Mouse (Mus musculus) CD4-positive, CD25-positive, alpha-beta regulatory T cell, adult 4 months (primary cell): ENCODE results near the gene Apobec2. TPM values are rescaled to one million over a fixed set of nuclear protein-coding genes. Genes with fewer than 3 reads are reported as not detected.

Source experiments
- ATAC-seq: one replicate; pipeline ENCODE4 v1.8.0; 2017
- polyA plus RNA-seq, 2 experiments: library from polyadenylated mRNA; unstranded; fragments of 100-300 nt; shearing (Covaris generic); gene quantifications; one replicate each; pipeline ENCODE4 v1.2.1; 2017

Apobec2 gene
- polyA plus RNA-seq, 2 experiments from 2014 or later: 1.2 to 1.8 TPM

DNA sequence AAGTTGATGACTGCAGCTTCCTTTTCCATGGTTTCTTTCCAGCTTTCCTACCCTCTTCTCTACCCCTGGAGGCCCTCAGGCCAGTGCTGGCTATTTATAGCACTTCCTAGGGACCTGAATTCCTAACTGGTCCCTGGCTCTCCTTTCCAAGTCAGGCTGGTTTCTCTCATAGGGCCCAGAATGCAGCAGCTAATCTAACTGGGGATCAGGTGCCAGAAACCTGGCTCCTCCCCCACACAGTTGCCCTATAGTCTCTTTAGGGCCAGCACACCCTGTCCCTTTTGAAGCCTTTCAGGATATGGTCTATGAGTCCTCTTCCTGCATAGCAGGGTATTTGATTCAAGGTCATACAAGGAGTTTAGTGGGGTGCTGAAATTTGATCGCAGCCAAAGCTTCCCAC is 3.8 kb upstream of the Apobec2 start:
- no peak for ATAC-seq

DNA sequence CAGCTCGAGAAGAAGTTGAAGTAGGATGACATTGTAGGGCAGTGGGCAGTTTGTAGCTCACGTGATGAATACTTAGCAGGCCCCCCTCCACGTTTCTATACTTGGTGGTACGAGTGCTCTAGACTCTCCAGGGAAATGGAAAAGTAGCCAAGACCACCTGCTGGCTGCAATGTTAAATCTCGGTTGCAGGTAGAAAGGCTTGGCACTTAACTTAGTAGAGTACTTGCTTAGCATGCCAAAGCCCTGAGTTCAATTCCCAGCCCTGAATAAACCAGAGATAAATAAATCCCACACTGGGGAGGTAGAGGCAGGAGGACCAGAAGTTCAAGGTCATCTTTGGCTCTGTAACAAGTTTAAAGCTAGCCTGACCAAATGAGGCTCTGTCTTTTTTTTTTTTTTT is 1.7 kb upstream of the Apobec2 start:
- no peak for ATAC-seq

DNA sequence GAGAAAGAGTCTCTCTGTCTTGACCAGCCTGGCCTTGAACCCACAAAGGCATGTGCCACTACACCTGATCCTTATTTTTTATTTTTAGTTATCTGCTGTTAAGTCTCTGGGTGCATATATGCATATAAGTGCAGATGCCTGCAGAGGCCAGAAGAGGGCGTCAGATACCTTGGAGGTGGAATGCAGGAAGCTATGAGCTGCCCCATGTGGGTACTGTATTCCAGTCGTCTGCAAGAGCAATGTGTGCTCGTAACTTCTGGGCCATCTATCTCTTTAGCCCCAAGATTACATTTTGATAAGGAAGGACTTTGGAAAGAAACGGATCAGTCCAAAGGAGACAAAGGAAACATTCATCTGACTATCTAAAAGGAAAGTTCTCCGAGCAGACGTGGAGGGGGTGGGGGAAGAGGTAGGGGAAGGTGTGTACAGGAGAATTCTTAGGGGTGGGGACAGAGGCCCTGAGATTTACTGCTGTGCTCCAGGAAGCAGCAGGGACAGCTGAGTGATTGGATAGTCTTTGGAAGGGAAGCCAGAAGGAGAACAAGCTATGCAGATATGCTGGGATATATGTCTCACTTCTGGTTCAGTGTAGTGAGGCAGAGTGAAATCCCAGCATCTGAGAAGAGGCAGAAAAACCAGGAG is 1.1 kb upstream of the Apobec2 start:
- no peak for ATAC-seq

DNA sequence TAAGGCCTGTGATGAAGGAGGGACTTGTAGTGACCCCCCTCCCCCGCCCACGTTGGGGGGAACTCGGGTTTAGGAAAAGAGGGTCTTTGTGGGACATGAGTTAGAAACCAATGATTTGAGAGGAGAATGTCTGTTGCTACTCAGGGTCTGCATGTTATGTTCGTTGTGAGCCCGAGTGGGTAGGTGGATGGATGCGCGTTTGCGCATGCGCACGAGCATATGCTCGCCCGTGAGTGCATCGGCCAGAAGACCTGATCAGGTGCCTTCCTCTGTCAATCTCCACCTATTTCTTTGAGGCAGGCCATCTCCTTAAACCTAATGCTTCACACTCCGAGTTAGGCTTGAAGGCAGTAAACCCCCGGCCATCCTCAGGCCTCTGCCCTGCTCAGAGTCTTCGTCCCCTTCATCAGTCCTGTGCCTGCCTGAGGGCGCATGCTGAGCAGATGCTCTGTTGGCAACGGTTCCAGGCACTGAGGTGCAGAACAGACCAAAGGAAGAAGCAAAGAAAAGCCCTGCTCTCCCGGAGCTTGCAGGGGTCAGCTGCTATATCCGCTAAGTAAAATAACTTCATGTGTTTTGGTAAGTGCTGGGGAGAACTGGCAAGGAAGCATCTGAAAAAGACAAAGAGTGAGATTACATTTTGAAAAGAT is 401 bp upstream of the Apobec2 start:
- ATAC-seq: no peak

DNA sequence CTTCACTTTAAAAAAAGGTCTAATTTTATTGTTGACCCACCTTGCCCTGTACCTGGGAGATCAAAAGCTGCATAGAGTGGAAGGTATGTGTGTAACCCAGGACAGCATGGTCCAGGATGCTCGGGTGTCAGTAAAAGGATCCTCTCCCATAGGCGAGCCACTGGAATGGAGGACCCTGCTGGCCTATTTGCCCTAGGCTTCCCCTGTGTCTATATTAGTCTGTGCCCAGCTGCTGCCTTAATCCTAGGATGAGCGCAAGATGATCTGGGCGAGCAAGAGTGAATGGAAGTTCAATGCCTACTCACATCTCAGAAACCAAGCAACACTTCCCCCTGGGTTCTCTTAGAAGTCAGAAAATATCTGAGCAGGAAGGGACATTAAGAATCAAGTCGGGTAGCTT is 1.7 kb downstream of the Apobec2 start:
- no peak for ATAC-seq

DNA sequence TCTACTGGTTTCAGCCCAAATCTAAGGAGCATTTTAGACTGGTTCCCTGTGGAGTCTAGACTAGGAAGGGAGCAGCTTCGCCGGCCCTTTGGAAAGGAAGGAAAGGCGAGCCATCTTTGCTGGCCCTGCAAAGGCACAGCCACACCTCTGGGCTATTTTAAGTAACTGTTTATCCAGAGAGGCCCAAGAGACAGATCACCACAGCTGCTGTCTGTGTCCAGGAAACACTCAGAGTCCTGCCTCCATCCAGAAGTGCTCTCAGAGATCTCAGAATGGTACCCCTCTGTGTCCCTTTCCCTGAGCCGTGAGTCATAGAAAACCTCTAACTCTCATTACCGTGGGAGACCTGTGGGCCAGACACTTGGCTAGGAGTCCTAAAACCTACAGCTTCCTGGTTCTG is 2.3 kb downstream of the Apobec2 start:
- no peak for ATAC-seq

DNA sequence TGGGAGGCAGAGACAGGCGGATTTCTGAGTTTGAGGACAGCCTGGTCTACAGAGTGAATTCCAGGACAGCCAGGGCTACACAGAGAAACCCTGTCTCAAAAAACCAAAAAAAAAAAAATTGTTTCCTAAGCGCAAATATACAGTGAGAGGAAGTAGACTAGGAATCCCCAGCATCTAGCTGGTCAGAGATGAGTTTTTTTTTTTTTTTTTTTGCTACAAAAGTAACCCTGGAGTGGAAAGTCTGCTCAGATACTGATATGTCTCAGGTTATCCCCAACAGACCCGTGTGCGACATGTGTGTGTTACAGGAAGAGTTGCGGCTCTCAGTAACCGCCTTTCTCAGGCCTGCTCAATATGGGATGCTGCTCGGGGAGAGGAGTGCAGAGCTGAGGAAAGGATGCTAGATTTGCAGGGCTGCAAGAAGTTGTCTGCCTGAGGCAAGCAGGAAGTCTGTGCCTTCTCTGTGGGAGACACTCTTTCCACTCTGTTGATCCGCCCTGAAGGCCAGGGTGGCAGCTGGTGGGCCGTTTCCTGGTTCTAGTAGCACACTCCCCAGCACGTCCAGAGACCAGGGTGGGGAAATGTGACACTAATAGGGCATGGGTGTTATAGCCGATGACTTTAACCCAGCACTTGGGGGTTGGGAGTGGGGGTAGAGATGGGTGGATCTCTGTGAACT is 4.7 kb downstream of the Apobec2 start:
- ATAC-seq: peak; percentile 60

DNA sequence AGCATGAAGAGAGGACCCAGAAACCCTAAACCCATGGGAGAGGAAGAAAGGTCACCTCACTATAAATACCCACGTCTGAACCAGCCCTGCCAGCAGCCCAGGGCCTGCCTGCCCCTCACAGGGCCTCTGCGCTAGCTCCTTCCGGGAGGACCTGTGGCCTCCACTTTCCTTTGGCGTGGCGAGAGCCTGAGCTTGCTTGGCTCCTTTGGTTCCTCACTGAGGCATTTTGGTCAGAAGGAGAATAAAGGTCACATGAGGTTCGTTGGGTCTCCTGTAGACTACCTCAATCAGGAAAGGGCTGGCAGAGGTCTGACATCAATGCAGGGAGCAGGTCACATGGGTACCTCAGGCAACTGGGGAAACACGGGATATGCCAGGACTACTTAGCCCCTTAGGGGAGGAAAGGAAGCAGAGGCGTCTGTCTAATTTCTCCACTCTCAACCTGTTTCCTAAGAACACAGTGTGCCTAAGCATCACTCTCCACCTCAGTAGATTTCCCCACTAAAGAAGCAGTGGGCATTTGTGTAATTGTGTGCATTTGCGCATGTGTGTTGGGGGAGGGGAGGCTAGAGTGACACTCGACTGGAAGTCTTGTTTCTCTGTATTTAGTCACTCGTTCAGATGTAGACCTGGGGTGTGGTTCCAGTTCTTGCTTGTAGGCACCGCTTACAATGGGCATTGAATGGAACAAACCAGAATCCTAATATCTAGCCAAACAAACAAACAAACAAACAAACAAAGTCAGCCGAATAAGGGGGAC is 5.6 kb downstream of the Apobec2 start:
- ATAC-seq: peak; percentile 40

DNA sequence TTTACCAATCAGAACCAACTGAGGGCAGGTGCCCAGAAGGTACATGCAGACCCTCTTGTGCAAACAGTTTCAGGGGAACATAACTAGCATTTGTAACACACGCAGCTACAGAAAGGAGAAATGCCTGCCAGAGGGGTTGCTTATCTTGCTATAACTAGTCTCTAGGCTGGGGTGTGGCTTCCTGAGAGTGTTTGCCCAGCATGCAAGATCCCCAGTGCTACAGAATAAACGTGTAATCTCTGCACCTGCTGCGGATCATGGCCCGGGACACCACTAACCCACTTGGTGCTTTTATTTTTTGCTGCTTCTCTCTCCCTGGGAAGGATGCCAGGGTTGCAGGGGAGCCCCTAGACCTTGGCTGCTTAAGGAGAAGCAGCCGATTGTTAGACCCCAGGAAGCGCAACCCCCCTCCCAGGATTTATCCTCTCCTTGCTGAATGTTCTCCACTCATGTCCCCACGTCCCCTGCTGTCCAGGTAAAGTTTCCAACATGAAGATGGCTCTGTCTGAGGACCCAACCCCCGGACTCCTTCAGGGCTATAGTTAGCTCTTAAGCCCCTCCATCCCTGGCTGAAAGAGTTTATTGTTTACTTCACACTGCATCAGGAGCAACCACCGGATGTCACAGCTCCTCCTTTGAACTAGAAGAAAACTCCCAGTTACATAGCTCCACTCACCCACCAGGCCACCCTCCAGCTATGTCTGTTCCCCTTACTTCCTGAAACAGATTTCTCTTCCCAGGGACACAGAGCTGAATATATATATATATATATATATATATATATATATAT is 6.7 kb downstream of the Apobec2 start:
- ATAC-seq: peak; percentile 35

DNA sequence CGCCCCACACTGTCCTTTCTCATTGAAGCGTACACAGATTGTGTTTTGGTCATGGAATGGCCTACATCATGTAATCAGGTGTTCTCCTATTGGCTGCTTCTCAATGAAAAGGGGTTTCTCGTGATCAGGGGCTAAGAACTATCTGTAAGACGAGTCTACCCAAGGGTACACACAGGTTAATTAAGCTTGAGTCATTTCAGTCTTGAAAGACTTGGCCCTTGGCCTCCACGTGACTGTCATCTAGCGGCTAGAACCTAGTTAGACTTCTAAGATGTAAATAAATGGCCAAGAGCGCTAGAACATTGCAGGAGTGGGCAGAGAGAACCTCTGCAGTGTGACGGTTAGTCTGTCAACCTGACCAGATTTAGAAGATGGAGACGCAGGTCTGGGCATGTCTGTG is 8.5 kb downstream of the Apobec2 start:
- ATAC-seq: no peak

DNA sequence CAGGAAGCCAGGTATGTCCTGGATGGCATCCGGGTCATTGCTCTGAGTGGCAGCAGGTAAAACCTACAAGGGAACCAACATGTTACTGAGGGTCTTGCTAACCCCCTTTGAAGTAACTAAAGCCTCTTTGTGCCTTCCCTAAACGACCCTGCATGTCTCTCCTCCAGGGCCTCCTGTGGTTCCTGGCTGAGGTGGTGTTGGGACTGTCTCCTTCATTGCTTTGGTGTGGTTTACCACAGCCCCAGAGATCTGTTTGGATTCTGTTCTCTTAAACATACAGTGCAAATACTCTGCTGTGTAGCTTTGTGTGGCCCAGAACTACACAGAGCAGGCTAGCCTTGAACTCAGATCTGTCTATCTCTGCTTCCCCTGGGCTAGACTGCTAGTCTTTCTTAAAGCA is 13.2 kb downstream of the Apobec2 start:
- ATAC-seq: no peak

DNA sequence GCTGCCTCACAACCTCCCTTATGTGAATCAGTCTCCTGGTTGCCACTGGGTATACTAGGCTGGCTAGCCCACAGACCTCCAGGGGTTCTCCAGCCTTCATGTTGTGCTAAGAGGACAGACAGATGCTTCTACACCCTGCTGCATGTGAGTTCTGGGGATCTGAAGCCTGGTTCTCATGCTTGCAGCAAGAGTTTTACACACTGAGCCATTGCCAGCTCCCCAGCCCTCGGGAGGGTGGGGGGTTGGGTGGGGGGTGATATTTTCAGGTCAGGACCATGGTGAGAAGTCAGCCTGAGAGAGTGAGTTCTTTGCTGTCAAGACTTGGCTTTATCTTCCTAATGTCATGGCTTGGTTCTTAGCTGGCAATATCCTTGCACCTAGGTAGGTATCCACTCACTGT is 13.9 kb downstream of the Apobec2 start:
- no peak for ATAC-seq

DNA sequence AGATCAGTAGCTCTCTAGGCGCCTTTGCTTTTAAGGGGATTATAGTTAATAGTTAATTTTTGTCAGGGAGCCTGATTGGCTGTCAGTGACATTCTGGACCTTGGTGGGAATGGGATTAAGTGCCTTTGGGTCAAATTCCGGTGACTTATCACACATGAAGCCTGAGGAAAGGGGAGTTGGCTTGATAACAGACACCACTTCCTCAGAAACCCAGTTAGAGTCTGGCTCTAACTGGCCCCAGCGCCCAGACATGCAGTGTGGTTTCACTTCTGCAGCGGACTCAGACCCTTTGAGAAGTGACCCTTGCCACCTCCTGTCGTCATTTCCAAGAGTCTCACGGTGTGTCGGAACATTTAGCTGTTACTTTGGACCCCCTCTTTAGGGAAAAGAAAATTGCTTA is 14.6 kb downstream of the Apobec2 start:
- no peak for ATAC-seq

DNA sequence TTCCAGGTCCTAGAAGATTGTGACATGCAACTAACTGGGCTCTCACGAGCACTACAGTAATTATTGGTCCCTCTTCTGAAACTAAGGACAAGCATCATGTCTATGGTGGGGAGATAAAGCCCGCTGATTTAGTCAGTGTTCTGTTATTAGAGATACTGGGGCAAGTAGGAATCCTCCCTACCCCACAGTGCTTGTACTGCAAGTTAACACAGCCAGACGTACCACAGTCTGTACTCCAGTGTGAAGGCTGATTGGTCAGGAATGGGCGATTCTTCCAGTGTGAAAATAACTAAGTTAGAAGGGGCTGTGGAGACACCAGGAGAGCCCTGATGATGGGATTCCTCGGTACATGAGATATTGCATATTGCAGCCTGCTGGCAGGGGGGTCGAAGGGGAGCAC is 15.2 kb downstream of the Apobec2 start:
- no peak for ATAC-seq

DNA sequence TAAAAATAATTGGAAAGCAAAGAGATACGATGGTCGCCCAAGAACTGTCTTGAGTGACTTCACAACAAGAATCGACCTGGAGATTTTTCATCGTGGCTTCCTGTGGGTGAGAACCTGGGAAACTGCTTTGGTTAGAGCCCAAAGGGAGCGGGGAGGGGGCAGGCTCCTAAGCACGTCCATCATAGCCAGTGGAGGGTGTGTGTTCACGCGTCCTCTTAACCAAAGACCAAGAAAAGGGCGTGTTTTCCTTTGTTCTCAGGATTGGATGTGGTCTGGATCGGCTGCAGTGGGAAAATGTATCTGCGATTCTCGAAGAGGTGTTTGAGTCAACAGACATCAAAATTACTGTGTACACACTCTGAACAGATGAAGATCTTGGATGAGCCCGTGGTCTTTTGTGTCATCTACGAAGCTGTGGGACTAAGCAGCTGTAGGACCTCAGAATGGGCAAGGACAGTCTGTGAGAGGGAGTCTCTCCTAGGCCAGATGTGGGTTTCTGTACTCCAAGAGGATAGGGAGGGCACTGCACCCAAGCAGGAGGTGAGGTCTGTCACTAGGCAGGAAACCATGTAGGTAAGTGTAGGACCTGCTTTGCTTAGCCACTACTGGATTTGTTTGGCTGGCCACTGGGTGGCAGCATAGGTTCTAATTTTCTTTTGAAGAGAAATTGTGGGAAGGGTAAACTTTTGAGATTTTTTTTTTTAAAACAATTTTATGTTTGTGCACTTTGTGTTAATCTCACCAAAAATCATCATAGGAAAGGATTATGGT is 16.1 kb downstream of the Apobec2 start:
- ATAC-seq: peak; percentile 95

DNA sequence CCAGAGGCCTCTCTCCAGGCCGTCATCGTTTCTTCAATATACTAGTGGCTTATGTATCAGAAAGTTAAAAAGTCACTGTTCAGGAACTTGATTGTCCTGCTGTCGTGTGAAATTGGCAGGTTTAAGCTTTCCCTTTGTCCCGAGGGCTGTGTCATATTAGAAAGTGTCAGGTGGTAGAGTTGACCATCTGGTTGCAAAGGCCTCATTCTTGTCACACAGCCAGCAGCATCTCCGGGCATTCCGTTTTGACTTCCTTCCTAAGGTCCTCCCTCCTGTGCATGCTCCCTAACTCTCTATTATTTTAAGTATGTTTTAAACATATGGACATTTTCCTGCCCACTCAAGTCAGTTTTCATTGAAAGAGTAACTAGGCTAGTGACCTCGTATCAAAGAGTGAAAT is 16.7 kb downstream of the Apobec2 start:
- ATAC-seq: no peak

DNA sequence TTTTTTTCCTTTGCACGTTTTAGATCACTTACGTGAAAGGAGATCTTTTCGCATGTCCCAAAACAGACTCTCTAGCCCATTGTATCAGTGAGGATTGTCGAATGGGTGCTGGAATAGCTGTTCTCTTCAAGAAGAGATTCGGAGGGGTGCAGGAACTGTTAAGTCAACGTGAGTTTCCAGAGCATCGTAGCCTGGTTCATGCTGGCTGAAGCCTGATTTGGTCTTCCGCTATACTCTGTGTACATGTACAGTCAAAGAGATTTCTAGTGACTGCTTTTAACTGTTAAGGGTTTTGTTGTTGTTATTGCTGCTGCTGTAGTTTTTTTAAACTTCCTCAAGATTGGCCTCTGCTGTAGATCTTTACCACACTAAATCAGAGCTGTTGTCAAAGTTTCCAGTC is 21.5 kb downstream of the Apobec2 start:
- ATAC-seq: no peak

DNA sequence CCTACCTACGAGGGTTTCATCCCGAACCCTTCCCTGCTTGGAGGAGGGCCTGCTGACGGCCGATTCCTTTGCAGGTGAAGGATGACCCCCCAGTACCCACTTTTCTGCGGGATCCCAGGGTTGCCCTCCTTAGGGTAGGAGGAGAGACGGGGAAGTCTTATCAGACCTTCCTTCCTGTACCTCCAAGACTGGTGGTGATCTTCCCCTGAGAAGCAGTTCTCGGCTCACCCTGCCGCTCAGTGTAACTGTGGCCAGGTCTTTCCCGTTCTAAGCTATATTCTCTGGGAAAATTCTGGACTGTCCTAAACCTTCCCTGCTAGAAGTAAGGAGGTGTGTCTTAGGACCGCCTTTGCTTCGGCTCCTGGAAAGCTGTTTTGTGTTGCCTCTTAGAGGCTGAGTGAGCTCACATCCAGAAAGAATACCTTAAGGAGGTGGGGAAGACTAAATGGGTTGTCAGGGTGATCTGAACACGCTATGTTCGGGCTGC is 22.4 kb downstream of the Apobec2 start:
- ATAC-seq: peak; percentile 8

DNA sequence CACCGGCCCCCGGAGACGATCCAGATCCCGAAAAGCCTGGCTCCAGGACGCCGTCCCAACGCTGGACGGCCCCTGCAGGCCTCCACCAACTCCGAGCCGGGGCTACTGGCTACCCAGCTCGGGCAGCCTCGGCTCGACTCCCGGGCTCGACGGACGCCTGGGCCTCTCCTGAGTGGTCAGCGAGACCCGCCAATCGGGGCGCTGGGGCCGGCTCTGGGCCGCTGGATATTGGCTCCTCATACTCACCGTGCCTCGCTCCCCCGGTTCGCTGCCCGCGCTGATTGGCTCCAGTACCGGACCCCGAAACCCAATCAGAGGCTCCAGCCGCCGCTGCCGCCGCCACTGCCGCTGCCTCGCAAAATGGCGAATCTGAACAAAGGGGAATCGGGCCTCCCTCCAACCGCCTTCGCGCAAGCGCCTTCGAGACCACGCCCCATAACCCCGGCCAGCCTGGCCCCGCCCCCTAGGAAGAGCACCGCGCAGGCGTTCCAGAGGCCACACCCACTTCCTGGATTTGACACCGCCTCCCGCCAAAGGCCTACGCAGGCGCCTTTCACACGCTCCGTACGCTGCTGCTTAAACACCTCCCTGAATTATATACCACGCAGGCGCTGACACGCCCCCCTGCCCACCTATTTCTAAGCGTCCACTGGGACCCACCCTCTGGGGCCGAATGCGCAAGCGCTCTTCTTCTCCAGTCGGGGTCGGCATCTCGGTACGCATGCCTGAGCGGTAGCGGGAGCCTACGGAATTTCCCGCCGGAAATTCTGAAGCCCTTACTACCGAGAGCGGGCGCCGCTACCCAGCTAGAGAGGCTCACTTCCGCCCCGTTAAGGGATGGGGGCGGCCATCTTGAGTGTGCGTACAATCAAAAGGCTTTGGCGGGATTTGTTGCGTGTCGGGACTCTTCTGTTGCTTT is 23.1 kb downstream of the Apobec2 start, which contains the start of the genes Nfya and Oard1:
TSS of gene Nfya (minus strand) at position 527 of the 919 bp plus-strand sequence.
TSS of gene Oard1 (plus strand) at position 635 of the 919 bp plus-strand sequence.
- peak; percentile 77 for ATAC-seq
